Mouse (Mus musculus): ENCODE results near the gene Iqce. TPM values are rescaled to one million over a fixed set of nuclear protein-coding genes. Genes with fewer than 3 reads are reported as not detected.

Gene Iqce
- polyA plus RNA-seq (2012; rRNA removed), result 41.7 and 46.3 TPM in 2 replicates

GRCm38 (mm10) chr5:140702103-140702513 is at the start of gene Iqce:
Iqce (minus strand) TSS chr5:140702378.

GRCm38 (mm10) chr5:140723822-140724221 is 21.6 kb upstream of the Iqce start, which contains the start of gene Amz1:
Amz1 (plus strand) TSS chr5:140724127.

GRCm38 (mm10) chr5:140704378-140705251 is 2.4 kb upstream of the Iqce start, which contains the start of gene Brat1:
Brat1 (plus strand) TSS chr5:140705011.

GRCm38 (mm10) chr5:140648519-140649100 is 53.6 kb downstream of the Iqce start, which contains the start of gene Ttyh3:
Ttyh3 (minus strand) TSS chr5:140649031.

Other genes starting within 250 kb of the Iqce start
- 9.6 and 14.9 TPM in 2 replicates for gene Chst12, start 196.8 kb downstream of the Iqce start, polyA plus RNA-seq (2012; rRNA removed)
- gene Grifin, start 137.3 kb downstream of the Iqce start, polyA plus RNA-seq (2012; rRNA removed), result 0.29 and 0.31 TPM in 2 replicates
- 53.6 and 71.1 TPM in 2 replicates for gene Lfng, start 95.1 kb downstream of the Iqce start, polyA plus RNA-seq (2012; rRNA removed)
- gene Ttyh3, start 53.3 kb downstream of the Iqce start, polyA plus RNA-seq (2012; rRNA removed), result 178 and 180 TPM in 2 replicates
- 28.3 and 28.4 TPM in 2 replicates for gene Brat1, start 2.6 kb upstream of the Iqce start, polyA plus RNA-seq (2012; rRNA removed)
- gene Amz1, start 21.7 kb upstream of the Iqce start, polyA plus RNA-seq (2012; rRNA removed), result 2.6 and 2.8 TPM in 2 replicates
- 83.5 and 89.1 TPM in 2 replicates for gene Gna12, start 128.1 kb upstream of the Iqce start, polyA plus RNA-seq (2012; rRNA removed)

All from central nervous system, embryonic 14 days (tissue).